Mouse (Mus musculus): ENCODE results near the gene Slfn9. TPM values are rescaled to one million over a fixed set of nuclear protein-coding genes. Genes with fewer than 3 reads are reported as not detected.

The Slfn9 gene
- total and polyA plus RNA-seq, 3 experiments: 6.4 to 12.4 (median 6.7) TPM

DNA sequence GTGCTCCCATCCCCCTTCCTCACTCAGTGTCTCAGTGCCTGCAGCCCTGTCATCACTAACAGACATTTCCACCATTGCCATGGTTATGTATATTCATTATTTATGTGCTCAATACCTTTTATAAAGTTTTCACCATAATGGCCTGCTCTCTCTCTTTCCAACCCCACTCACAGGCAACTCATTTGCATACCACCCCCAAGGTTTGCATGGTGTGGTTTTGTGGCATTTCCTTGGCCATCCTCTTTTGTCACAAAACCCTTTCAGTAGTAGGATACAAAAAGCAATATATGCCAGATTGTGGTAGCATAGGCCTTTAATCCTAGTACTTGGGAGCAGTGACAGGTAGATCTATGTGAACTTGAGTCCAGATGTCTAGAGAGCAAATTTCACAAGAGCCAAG is 24.5 kb upstream of the Slfn9 start:
- H3K9ac ChIP-seq (ENCODE audit: insufficient read depth, low read depth): no peak overlapping the region
- H3K79me2 ChIP-seq (replicated peaks; ENCODE audit: control insufficient read depth, extremely low read depth, insufficient read depth, poor library complexity, severe bottlenecking): peaks cover 5% of the 10 kb centered on the region; the same call in 1 of the 2 replicates
- no peak for TF ChIP-seq GABPA (IDR thresholded peaks at IDR 0.05; ENCODE audit: insufficient replicate concordance, low read depth, low read length)
- 0 out of 2 replicates have a peak, but pooled peaks have one; percentile 52 for TF ChIP-seq MAZ (IDR thresholded peaks at IDR 0.05; ENCODE audit: low read depth, low read length)
- no peak for TF ChIP-seq POLR2AphosphoS2 (IDR thresholded peaks at IDR 0.05; ENCODE audit: low read depth, low read length)
- TF ChIP-seq CHD2 (IDR thresholded peaks at IDR 0.05; ENCODE audit: low read length): no peak; the same call in 1 of the 2 replicates
- TF ChIP-seq EP300 (IDR thresholded peaks at IDR 0.05; ENCODE audit: low read length): peak; percentile 63; the same call in 1 of the 2 replicates
- no peak for TF ChIP-seq JUND (conservative IDR thresholded peaks at IDR 0.05; ENCODE audit: low read depth, low read length)
- TF ChIP-seq TBP (conservative IDR thresholded peaks at IDR 0.05; ENCODE audit: low read depth, low read length): no peak
- 0 out of 2 replicates have a peak, but pooled peaks have one; percentile 42 for TF ChIP-seq BHLHE40 (IDR thresholded peaks at IDR 0.05; ENCODE audit: low read depth, low read length)
- no peak for TF ChIP-seq MYC (IDR thresholded peaks at IDR 0.05; ENCODE audit: low read depth, low read length)
- no peak for TF ChIP-seq ETS1 (conservative IDR thresholded peaks at IDR 0.05; ENCODE audit: low read depth, low read length)
- no peak for TF ChIP-seq CTCF (conservative IDR thresholded peaks at IDR 0.05 in 1 of 2, IDR thresholded peaks at IDR 0.05 in 1 of 2; ENCODE audit: low read depth in 2 of 2, low read length in 2 of 2)
- no peak for TF ChIP-seq ZMIZ1 (IDR thresholded peaks at IDR 0.05; ENCODE audit: low read depth, low read length)
- TF ChIP-seq NELFE (IDR thresholded peaks at IDR 0.05; ENCODE audit: low read depth, low read length): no peak
- TF ChIP-seq IRF4 (IDR thresholded peaks at IDR 0.05; ENCODE audit: low read depth, low read length): peak; percentile 57; the same call in 1 of the 2 replicates
- TF ChIP-seq MEF2A (IDR thresholded peaks at IDR 0.05; ENCODE audit: borderline replicate concordance, low read depth, low read length): no peak
- peak; percentile 82 for TF ChIP-seq MAFK (IDR thresholded peaks at IDR 0.05; ENCODE audit: insufficient replicate concordance, low read length)
- no peak for TF ChIP-seq SMC3 (IDR thresholded peaks at IDR 0.05; ENCODE audit: low read depth, low read length)
- in situ Hi-C loops (cut with MboI; ENCODE audit: low pct_ligation_motif_present, low pct_unique_long_range_greater_than_20kb, low sequenced_read_pairs) (no loop called here), dilution Hi-C loops (cut with MboI; ENCODE audit: extremely low pct_ligation_motif_present, extremely low pct_unique_long_range_greater_than_20kb, low sequenced_read_pairs) (no loop called here)
- H3K4me2 ChIP-seq (ENCODE audit: insufficient read depth, low read depth, poor library complexity, severe bottlenecking): peak overlapping the region; percentile 73; the same call in 1 of the 2 replicates
- no peak overlapping the region for H3K4me3 ChIP-seq (replicated peaks in 1 of 3; ENCODE audit: low read depth in 2 of 3, low read length in 2 of 3, poor library complexity in 1 of 3)
- H3K27me3 ChIP-seq (replicated peaks): peaks cover 4% of the 10 kb centered on the region
- peaks cover 6% of the 10 kb centered on the region for H3K9me3 ChIP-seq (replicated peaks; ENCODE audit: low read length)
- no peak overlapping the region for H3K27ac ChIP-seq (ENCODE audit: insufficient read depth, low read depth)
- peak; percentile 75 for DNase-seq (ENCODE audit: extremely low read depth)
- peaks cover 21 to 38% of the 10 kb centered on the region in 2 experiments; a peak in 3 of 4 replicates for H3K4me1 ChIP-seq (ENCODE audit: control insufficient read depth in 1 of 2, insufficient read depth in 2 of 2)
- peaks cover 4 to 15% of the 10 kb centered on the region in 2 experiments for H3K36me3 ChIP-seq (replicated peaks in 1 of 2; ENCODE audit: control insufficient read depth in 1 of 2, insufficient read depth in 1 of 2, low read length in 1 of 2)

DNA sequence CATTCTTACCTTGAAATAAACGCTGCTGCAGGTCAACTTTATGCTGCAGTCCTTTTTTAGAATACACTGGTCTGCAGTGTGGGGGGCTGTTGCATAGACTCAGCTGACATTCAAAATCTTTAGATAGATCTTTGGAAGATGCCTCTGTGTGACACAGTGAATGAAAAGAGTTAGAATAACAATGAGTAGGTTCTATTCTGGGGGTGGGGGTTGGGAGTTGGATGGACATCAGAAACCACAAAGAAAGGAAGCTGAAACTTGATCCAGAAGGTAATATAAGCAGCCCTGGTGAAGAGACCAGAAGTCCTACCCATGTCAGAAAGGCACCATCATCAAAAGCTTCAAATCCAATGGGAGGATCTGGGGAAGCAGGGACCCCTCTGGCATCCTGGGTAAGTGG is 21.7 kb upstream of the Slfn9 start:
- in situ Hi-C loops (cut with MboI; ENCODE audit: low pct_ligation_motif_present, low pct_unique_long_range_greater_than_20kb, low sequenced_read_pairs): no loop called here
- H3K9ac ChIP-seq (ENCODE audit: insufficient read depth, low read depth): no peak overlapping the region
- H3K4me2 ChIP-seq (ENCODE audit: insufficient read depth, low read depth, poor library complexity, severe bottlenecking): no peak overlapping the region
- peaks cover 4 to 15% of the 10 kb centered on the region in 2 experiments for H3K36me3 ChIP-seq (replicated peaks in 1 of 2; ENCODE audit: control insufficient read depth in 1 of 2, insufficient read depth in 1 of 2, low read length in 1 of 2)
- no peak overlapping the region for H3K27ac ChIP-seq (ENCODE audit: insufficient read depth, low read depth)
- H3K4me1 ChIP-seq (ENCODE audit: control insufficient read depth in 1 of 2, insufficient read depth in 2 of 2): peaks cover 18 to 22% of the 10 kb centered on the region in 2 experiments; a peak in 3 of 4 replicates
- DNase-seq (ENCODE audit: extremely low read depth): no peak
- dilution Hi-C loops (cut with MboI; ENCODE audit: extremely low pct_ligation_motif_present, extremely low pct_unique_long_range_greater_than_20kb, low sequenced_read_pairs): no loop called here
- H3K4me3 ChIP-seq (replicated peaks in 1 of 3; ENCODE audit: low read depth in 2 of 3, low read length in 2 of 3, poor library complexity in 1 of 3): no peak overlapping the region
- TF ChIP-seq SMC3 (IDR thresholded peaks at IDR 0.05; ENCODE audit: low read depth, low read length) (no peak), POLR2AphosphoS2 (IDR thresholded peaks at IDR 0.05; ENCODE audit: low read depth, low read length) (no peak), UBTF (IDR thresholded peaks at IDR 0.05; ENCODE audit: low read depth, low read length) (no peak), SIN3A (IDR thresholded peaks at IDR 0.05; ENCODE audit: low read length) (no peak), MAX (IDR thresholded peaks at IDR 0.05; ENCODE audit: low read length) (no peak), GABPA (IDR thresholded peaks at IDR 0.05; ENCODE audit: insufficient replicate concordance, low read depth, low read length) (no peak), JUN (IDR thresholded peaks at IDR 0.05; ENCODE audit: insufficient read depth, low read depth, low read length) (no peak), PAX5 (IDR thresholded peaks at IDR 0.05; ENCODE audit: low read length) (no peak), MYC (IDR thresholded peaks at IDR 0.05; ENCODE audit: low read depth, low read length) (no peak)
- peaks cover 5% of the 10 kb centered on the region; the same call in 1 of the 2 replicates for H3K79me2 ChIP-seq (replicated peaks; ENCODE audit: control insufficient read depth, extremely low read depth, insufficient read depth, poor library complexity, severe bottlenecking)
- H3K27me3 ChIP-seq (replicated peaks): no peaks in the 10 kb centered on the region
- peaks cover 6% of the 10 kb centered on the region for H3K9me3 ChIP-seq (replicated peaks; ENCODE audit: low read length)

Measured in CH12.LX (cell line).